Mouse (Mus musculus) neural tube, embryonic 13.5 days (tissue): Measurements from ENCODE around the gene Slc9a5. TPM values are rescaled to one million over a fixed set of nuclear protein-coding genes. Genes with fewer than 3 reads are reported as not detected.

Source experiments
- ATAC-seq: fragments of 200-750 bp; cut with Nextera tagmentation; 2 replicates; pipeline ENCODE4 v1.8.0; 2017; ENCODE audit warnings: low read depth, mild to moderate bottlenecking, moderate TSS enrichment, moderate library complexity
- H3K27ac ChIP-seq: fragments of 300-500 bp; sonication (generic); replicated peaks from 2 replicates; pipeline ENCODE4 v1.5.1; 2015; ENCODE audit warnings: moderate library complexity, mild to moderate bottlenecking, inconsistent platforms
- H3K27me3 ChIP-seq: fragments of 300-500 bp; sonication (generic); 2 replicates; pipeline ENCODE4 v1.6.1; 2015; ENCODE audit warnings: mild to moderate bottlenecking, inconsistent platforms
- H3K36me3 ChIP-seq: fragments of 300-500 bp; sonication (generic); 2 replicates; pipeline ENCODE4 v1.6.1; 2015; ENCODE audit warnings: mild to moderate bottlenecking, inconsistent platforms
- H3K4me1 ChIP-seq: fragments of 300-500 bp; sonication (generic); replicated peaks from 2 replicates; pipeline ENCODE4 v1.6.1; 2015; ENCODE audit warnings: inconsistent platforms
- H3K4me2 ChIP-seq: fragments of 300-500 bp; sonication (generic); 2 replicates; pipeline ENCODE4 v1.6.1; 2015; ENCODE audit warnings: inconsistent platforms, mild to moderate bottlenecking, moderate library complexity
- H3K4me3 ChIP-seq: fragments of 300-500 bp; sonication (generic); 2 replicates; pipeline ENCODE4 v1.5.1; 2015; ENCODE audit warnings: mild to moderate bottlenecking, inconsistent platforms
- H3K9ac ChIP-seq: fragments of 300-500 bp; sonication (generic); 2 replicates; pipeline ENCODE4 v1.6.1; 2015; ENCODE audit warnings: moderate library complexity, mild to moderate bottlenecking, inconsistent platforms
- H3K9me3 ChIP-seq: fragments of 300-500 bp; sonication (generic); 2 replicates; pipeline ENCODE4 v1.6.1; 2016; ENCODE audit warnings: inconsistent platforms
- WGBS: fragments of 180-500 bp; shearing (Covaris S2); methylation state at CpG from one replicate; pipeline ENCODE4 v1.1.7; 2015; 5-methylcytosine and 5-hydroxymethylcytosine counted together
- polyA plus RNA-seq: library from polyadenylated mRNA; unstranded; fragments of >200 nt; fragmentation: Nextera tagmentation; extraction: Ambion mirVana; gene quantifications from 2 replicates; pipeline ENCODE4 v1.2.1, GENCODE M21; 2015

Gene Slc9a5
- polyA plus RNA-seq, 1 experiment from 2014 or later: 5.4 TPM

DNA sequence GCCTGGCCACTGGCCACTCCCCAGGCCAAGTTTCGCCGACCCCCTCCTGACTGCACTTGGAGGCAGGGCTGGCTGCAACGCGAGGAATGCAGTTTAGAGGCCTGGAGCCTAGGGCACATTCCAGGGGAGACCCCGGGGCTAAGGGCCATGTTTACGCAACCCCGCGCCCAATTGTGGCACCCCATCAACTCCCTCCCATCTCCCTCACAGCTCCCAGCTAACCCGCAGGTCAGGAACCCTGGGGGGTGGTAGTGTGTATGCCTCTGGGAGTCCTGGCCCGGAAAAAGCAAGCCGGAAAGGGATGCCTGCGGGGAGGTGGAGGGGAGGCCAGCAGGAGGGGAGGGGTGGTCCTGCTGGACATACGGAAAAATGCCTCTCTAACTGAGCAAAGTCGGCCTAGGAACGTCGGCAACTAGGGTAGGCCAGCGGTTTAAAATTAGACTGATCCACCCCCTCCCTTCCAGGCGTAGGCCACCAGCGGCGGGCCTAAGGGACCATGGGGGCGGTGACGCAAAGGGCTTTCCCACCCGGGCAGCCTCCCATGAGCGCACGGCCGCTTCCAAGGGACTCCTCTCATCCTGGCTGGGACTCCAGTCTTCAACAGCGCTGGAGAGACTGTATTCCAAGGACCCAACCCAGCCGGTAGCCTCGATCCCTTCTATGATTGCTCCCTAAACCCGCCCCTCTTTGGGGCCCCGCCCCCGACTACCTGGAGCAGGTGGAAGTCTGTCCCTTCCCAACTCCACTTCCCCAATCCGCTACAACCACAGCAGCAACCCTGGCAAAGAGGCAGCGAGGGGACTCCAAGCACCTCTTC lies 1.8 kb upstream of the Slc9a5 start:
- Histone ChIP-seq H3K36me3 (no peaks in the 10 kb centered on the region), H3K9ac (peak overlapping the region; percentile 81), H3K9me3 (no peaks in the 10 kb centered on the region), H3K4me3 (peak overlapping the region; percentile 72), H3K27me3 (peaks cover 16% of the 10 kb centered on the region), H3K4me1 (peaks cover 43% of the 10 kb centered on the region), H3K27ac (no peak overlapping the region), H3K4me2 (peak overlapping the region; percentile 96)
- 2% methylated on average over 34 of the region's 34 CpGs for WGBS
- peak; percentile 10 for ATAC-seq

DNA sequence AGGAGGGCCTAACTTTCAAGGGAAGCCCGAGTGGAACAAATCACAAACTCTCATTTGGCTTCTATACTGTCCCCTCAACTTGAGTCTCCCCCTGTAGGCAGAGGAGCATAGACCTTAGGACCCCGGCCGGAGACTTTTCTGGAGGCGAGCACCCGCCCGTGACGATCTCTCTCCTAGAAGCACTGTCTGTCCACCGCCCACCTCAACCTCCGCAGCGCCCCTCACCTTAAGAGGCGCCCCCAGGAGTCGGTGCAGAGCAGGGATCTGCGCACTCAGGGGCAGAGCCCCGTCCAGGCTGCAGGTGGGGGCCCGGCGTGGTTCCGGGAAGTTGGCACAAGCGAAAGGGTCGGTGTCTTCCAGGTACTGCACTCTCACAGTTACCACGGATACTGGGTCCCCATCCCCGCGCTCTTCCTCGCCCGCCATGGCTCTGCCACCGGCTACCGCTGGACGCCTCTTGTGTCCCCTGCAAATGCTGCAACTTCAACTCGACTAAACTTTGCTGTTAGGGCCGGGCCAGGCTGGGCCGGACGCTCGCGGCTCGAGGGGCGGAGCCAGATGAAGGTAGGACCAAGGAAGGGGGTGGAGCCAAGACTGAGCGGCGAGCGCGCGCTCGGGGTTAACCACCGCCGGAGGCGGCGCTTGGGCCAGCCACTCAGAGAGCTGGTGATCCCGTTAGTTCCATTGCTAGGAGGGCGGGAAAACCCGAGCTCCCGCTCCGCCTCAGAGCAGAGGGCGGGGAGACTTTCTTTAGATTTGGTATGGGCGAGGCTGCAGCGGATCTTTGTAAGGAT lies 1.0 kb upstream of the Slc9a5 start, which contains the start of gene Fhod1:
Gene Fhod1, minus strand, starts transcription at position 526 of the 794 bp plus-strand sequence.
- H3K9me3 ChIP-seq: no peaks in the 10 kb centered on the region
- peaks cover 16% of the 10 kb centered on the region for H3K27me3 ChIP-seq
- WGBS: under 1% methylated on average over 53 of the region's 53 CpGs
- H3K9ac ChIP-seq: peak within 1 kb of the TSS; percentile 81
- H3K4me3 ChIP-seq: peak within 1 kb of the TSS; percentile 72
- H3K4me1 ChIP-seq: peaks cover 43% of the 10 kb centered on the region
- H3K36me3 ChIP-seq: no peaks in the 10 kb centered on the region
- peak within 1 kb of the TSS; percentile 49 for H3K27ac ChIP-seq
- ATAC-seq: peak; percentile 83
- H3K4me2 ChIP-seq: peak within 1 kb of the TSS; percentile 96

DNA sequence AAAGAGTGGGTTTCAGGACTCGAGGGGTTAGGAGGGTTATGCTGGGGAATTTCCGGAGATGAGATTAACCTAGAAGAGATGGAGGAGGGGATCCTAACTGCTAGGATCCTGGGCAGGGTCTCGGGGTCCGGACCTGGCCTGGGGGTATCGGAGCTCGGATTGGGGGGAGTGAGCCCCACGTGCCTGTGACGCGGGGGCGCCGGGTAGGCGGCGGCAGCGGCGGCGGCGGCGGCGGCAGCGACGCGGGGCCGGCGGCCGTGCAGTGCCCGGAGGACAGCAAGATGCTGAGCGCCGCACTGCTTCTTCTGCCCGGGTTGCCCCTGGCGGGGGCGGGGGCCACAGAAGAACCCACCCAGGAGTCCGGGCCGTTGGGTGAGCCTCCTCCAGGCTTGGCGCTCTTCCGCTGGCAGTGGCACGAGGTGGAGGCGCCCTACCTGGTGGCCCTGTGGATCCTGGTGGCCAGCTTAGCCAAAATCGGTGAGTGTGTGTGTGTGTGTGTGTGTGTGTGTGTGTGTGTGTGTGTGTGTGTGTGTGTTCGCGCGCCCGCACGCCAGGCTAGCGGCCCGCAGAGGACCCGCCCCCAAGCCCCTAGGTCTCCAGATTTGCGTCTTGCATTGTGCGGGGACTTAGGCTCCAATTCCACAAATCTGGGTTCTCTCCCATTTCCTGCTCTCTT lies 591 bp downstream of the Slc9a5 start:
- Histone ChIP-seq H3K27ac (peak overlapping the region; percentile 49), H3K36me3 (no peaks in the 10 kb centered on the region), H3K9me3 (no peaks in the 10 kb centered on the region), H3K4me1 (peaks cover 43% of the 10 kb centered on the region), H3K4me3 (peak overlapping the region; percentile 72), H3K4me2 (peak overlapping the region; percentile 96), H3K27me3 (peaks cover 16% of the 10 kb centered on the region), H3K9ac (peak overlapping the region; percentile 81)
- WGBS: 0% methylated on average over 35 of the region's 48 CpGs
- peak; percentile 36; the same call in 1 of the 2 replicates for ATAC-seq

DNA sequence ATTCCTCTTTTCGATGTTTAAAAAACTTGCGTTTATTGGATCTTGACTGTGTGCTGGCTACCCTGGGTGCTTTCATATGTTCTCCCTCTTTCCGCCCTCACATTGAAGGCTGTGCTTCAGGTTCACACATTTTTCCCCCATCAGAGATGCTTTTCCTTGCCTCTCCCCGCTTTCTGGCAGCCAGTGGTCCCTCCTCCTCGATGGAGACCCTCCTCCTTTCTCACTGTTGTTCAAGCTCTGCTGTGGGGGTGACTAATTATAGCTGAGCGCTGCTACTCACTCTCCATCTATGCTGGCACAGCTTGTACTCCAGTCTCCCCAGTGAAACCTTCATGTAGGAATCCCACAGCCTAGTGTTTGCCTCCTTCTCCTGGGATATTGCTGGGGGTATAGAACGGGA lies 1.5 kb downstream of the Slc9a5 start:
- H3K4me2 ChIP-seq: peak overlapping the region; percentile 96
- ATAC-seq: no peak
- no peaks in the 10 kb centered on the region for H3K9me3 ChIP-seq
- no peaks in the 10 kb centered on the region for H3K36me3 ChIP-seq
- no peak overlapping the region for H3K27ac ChIP-seq
- H3K4me1 ChIP-seq: peaks cover 43% of the 10 kb centered on the region
- peak overlapping the region; percentile 72 for H3K4me3 ChIP-seq
- WGBS: 37% methylated on average over 7 of the region's 7 CpGs
- H3K9ac ChIP-seq: peak overlapping the region; percentile 81
- H3K27me3 ChIP-seq: peaks cover 16% of the 10 kb centered on the region

DNA sequence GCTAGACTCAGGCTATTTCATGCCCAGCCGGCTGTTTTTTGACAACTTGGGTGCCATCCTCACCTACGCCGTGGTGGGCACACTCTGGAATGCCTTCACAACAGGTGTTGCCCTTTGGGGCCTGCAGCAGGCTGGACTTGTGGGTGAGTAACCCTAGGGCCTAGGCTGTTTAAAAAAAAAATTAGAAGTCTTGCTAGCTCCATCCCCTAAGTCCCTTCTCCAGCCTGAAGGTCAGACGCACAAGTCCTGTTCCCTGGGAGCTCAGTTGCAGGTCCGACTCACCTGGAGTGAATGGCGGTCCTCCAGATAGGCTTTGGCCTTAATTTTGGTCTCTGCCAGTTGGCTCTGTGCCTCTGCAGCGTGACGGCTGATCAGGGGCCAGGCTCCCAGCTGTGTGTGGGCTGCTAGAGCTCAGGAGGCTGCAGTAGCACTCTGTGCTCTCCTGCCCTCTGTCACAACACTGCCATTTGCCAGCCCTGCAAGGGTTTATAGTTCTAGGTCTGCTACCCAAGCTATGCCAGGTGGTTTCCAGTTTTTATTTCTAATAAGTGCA lies 5.0 kb downstream of the Slc9a5 start:
- H3K4me1 ChIP-seq: peaks cover 21% of the 10 kb centered on the region
- H3K27ac ChIP-seq: no peak overlapping the region
- no peak overlapping the region for H3K9ac ChIP-seq
- ATAC-seq: no peak
- 87% methylated on average over 8 of the region's 8 CpGs for WGBS
- H3K27me3 ChIP-seq: no peaks in the 10 kb centered on the region; the same call in 1 of the 2 replicates
- H3K9me3 ChIP-seq: no peaks in the 10 kb centered on the region
- peaks cover 3% of the 10 kb centered on the region; the same call in 1 of the 2 replicates for H3K36me3 ChIP-seq
- no peak overlapping the region for H3K4me3 ChIP-seq
- no peak overlapping the region for H3K4me2 ChIP-seq

DNA sequence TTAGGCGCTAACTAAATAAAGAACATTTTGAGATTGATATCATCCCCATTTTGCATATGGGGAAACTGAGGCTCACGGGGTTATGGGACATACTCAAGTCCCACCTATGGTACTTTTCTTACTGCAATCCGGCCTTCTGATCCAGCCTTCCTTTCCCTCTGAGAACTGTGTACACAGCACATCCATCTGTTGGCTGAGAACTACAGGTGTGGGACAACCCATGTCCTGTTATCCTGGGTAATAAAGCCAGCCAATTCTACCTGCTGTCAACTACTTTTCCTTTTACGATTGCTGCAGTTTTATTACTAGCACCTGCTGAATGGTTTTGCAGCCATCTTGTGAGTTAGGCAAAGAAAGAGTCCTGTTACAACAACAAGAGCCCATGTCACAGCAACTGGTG lies 5.9 kb downstream of the Slc9a5 start:
- Histone ChIP-seq H3K4me1 (peaks cover 15% of the 10 kb centered on the region), H3K27ac (no peak overlapping the region), H3K27me3 (no peaks in the 10 kb centered on the region; the same call in 1 of the 2 replicates), H3K36me3 (peaks cover 8% of the 10 kb centered on the region; the same call in 1 of the 2 replicates), H3K9ac (no peak overlapping the region), H3K9me3 (no peaks in the 10 kb centered on the region), H3K4me3 (no peak overlapping the region), H3K4me2 (no peak overlapping the region)
- no peak for ATAC-seq
- 84% methylated on average over 4 of the region's 4 CpGs for WGBS

DNA sequence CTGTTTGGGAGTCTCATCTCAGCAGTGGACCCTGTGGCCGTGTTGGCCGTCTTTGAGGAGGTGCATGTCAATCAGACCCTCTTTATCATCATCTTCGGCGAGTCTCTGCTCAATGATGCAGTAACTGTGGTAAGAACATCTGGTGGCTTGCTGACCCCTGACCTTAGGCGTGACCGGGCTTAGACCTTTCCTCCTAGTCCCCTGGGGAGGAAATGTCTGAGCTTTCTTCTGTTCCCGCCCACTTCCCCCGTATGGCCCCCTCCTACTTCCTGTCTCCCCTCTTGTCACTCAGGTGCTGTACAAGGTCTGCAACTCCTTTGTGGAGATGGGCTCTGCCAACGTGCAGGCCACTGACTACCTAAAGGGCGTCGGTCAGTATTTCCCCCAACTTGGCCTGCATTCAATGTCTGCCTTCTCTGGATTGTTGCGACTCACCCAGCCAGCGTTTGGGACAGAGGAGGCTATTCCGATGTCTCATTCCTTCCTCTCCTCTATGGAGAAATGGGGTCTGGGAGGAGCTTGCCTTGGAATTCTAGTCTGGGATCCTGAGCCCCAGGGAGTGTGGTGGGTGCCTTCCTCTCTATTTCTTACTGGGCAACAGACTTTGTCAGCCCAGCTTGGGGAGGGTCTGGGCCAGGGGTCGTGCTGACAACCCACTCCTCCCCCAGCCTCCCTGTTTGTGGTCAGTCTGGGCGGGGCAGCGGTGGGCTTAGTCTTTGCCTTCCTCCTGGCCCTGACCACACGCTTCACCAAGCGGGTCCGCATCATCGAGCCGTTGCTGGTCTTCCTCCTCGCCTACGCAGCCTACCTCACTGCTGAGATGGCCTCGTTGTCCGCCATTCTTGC lies 6.8 kb downstream of the Slc9a5 start:
- H3K27ac ChIP-seq: no peak overlapping the region
- no peaks in the 10 kb centered on the region; the same call in 1 of the 2 replicates for H3K27me3 ChIP-seq
- H3K9ac ChIP-seq: no peak overlapping the region
- H3K4me1 ChIP-seq: peaks cover 7% of the 10 kb centered on the region
- H3K9me3 ChIP-seq: no peaks in the 10 kb centered on the region
- whole genome bisulfite sequencing: 69% methylated on average over 26 of the region's 26 CpGs
- H3K4me2 ChIP-seq: no peak overlapping the region
- no peak for ATAC-seq
- H3K4me3 ChIP-seq: no peak overlapping the region
- peaks cover 8% of the 10 kb centered on the region; the same call in 1 of the 2 replicates for H3K36me3 ChIP-seq

DNA sequence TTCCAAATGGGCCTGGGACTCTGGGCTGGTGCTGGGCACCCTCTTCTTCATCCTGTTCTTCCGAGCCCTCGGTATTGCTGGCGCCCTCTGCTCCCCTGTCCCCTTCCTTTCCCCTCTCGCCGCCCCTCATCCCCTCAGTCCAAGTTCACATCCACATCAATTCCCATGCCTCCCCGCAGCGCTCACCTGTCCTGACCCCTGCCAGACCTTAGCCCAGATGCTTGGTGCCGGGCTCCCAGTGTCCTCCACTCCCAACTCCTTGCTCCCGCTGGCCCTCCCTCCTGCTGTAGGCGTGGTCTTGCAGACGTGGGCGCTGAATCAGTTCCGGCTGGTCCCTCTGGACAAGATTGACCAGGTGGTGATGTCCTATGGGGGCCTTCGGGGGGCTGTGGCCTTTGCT lies 8.0 kb downstream of the Slc9a5 start:
- Histone ChIP-seq H3K27ac (no peak overlapping the region), H3K27me3 (no peaks in the 10 kb centered on the region), H3K9me3 (no peaks in the 10 kb centered on the region), H3K9ac (no peak overlapping the region), H3K36me3 (peaks cover 8% of the 10 kb centered on the region; the same call in 1 of the 2 replicates), H3K4me3 (no peak overlapping the region), H3K4me2 (no peak overlapping the region), H3K4me1 (peaks cover 4% of the 10 kb centered on the region)
- WGBS: 91% methylated on average over 14 of the region's 14 CpGs
- no peak for ATAC-seq

DNA sequence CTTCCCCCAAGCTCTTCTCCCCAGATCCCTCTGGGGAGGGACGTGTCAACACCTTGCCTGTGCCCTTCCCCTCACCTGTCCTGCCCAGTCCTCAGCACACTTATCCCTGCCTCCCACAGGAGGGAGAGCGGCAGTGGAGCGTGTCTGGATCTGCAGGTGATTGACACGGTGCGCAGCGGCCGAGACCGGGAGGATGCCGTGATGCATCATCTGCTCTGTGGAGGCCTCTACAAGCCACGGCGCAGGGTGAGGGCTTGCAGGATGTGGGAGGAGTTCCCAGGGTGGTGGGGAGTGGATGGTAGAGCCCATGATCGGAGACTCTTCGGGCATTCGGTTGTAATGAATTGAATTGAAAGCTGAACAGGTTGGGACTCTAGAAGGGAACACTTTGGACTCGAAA lies 10.6 kb downstream of the Slc9a5 start:
- H3K9ac ChIP-seq: peak overlapping the region; percentile 34
- 75% methylated on average over 15 of the region's 15 CpGs for WGBS
- H3K4me1 ChIP-seq: peaks cover 6% of the 10 kb centered on the region
- H3K4me2 ChIP-seq: no peak overlapping the region
- H3K27ac ChIP-seq: no peak overlapping the region
- peaks cover 16% of the 10 kb centered on the region; the same call in 1 of the 2 replicates for H3K36me3 ChIP-seq
- no peaks in the 10 kb centered on the region for H3K27me3 ChIP-seq
- H3K4me3 ChIP-seq: no peak overlapping the region
- no peaks in the 10 kb centered on the region for H3K9me3 ChIP-seq
- ATAC-seq: 0 out of 2 replicates have a peak, but pooled peaks have one; percentile 29

DNA sequence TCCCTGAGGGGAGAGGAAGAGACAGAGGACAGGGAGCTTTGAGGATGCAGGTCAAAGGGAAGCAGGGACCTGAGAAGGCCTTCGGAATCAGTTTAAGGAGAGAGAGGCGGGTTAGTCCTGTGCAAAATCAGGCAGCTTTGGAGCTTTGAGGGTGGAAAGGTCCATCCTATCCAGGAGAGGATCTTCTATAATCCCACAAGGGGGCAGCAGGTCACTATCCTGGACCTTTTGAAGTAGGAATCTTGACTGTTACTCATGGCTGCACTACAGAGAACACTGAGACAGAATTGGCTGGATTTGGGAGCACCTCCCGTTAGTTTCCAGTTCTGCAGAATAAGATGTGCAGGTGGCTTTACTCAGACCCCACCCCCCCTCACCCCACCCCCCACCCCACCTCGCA lies 11.0 kb downstream of the Slc9a5 start:
- H3K27ac ChIP-seq: no peak overlapping the region
- no peak overlapping the region for H3K4me3 ChIP-seq
- peaks cover 21% of the 10 kb centered on the region for H3K36me3 ChIP-seq
- H3K9ac ChIP-seq: peak overlapping the region; percentile 34; the same call in 1 of the 2 replicates
- H3K9me3 ChIP-seq: no peaks in the 10 kb centered on the region
- 45% methylated on average over 4 of the region's 4 CpGs for WGBS
- H3K4me1 ChIP-seq: peaks cover 6% of the 10 kb centered on the region
- H3K27me3 ChIP-seq: no peaks in the 10 kb centered on the region
- ATAC-seq: 0 out of 2 replicates have a peak, but pooled peaks have one; percentile 16
- no peak overlapping the region for H3K4me2 ChIP-seq
